Mouse (Mus musculus) splenic B cell, adult 2 months (primary cell): Measurements from ENCODE around the gene Srsf4.

Experiments used
- DNase-seq: peaks from one replicate; pipeline ENCODE4 v3.0.0-alpha.2; 2011; ENCODE audit warnings: low read depth, low spot score
- H3K27me3 ChIP-seq: 2 replicates; pipeline ENCODE4 v1.6.1; 2012; ENCODE audit warnings: mild to moderate bottlenecking, low read length, moderate library complexity, mixed read lengths; ENCODE audit not compliant: control insufficient read depth, poor library complexity, insufficient read depth, severe bottlenecking
- H3K36me3 ChIP-seq: 2 replicates; pipeline ENCODE4 v1.6.1; 2012; ENCODE audit warnings: mild to moderate bottlenecking, low read length, moderate library complexity, mixed read lengths; ENCODE audit not compliant: control insufficient read depth, poor library complexity, insufficient read depth, severe bottlenecking

Srsf4 gene

GRCm38 (mm10) chr4:131940846-131941245 is 67.4 kb downstream of the Srsf4 start:
- DNase-seq: no peak
- H3K36me3 ChIP-seq: 0 out of 2 replicates have a peak, but pooled peaks cover 7% of the 10 kb centered on the region
- H3K27me3 ChIP-seq: no peaks in the 10 kb centered on the region

- no peak for DNase-seq
- no peaks in the 10 kb centered on the region for H3K27me3 ChIP-seq
- no peaks in the 10 kb centered on the region for H3K36me3 ChIP-seq
Observed at GRCm38 (mm10) chr4:131947848-131948247, 74.4 kb downstream of the Srsf4 start.

- Histone ChIP-seq H3K27me3 (no peaks in the 10 kb centered on the region), H3K36me3 (no peaks in the 10 kb centered on the region; the same call in 1 of the 2 replicates)
- no peak for DNase-seq
Observed at GRCm38 (mm10) chr4:131949903-131950302, 76.5 kb downstream of the Srsf4 start.

GRCm38 (mm10) chr4:131950657-131951056 is 77.2 kb downstream of the Srsf4 start:
- DNase-seq: no peak
- Histone ChIP-seq H3K27me3 (no peaks in the 10 kb centered on the region), H3K36me3 (no peaks in the 10 kb centered on the region; the same call in 1 of the 2 replicates)
